Mouse (Mus musculus) limb, embryonic 12.5 days (tissue): ENCODE data around the gene Tmem240. TPM values are rescaled to one million over a fixed set of nuclear protein-coding genes. Genes with fewer than 3 reads are reported as not detected.
"Not testable (repeated sequence)": the region's sequence is repeated elsewhere in the genome, so short reads cannot be mapped to it uniquely, and the experiment has no call there.

Source experiments
- ATAC-seq: fragments of 200-750 bp; cut with Nextera tagmentation; 2 replicates; pipeline ENCODE4 v1.8.0; 2017; ENCODE audit warnings: low read depth, moderate TSS enrichment; ENCODE audit not compliant: insufficient number of reproducible peaks, insufficient read depth, low FRiP score, low TSS enrichment
- H3K27ac ChIP-seq: fragments of 300-500 bp; sonication (generic); 2 replicates; pipeline ENCODE4 v1.5.1; 2016; ENCODE audit warnings: mild to moderate bottlenecking, moderate library complexity
- H3K27me3 ChIP-seq: fragments of 300-500 bp; sonication (generic); 2 replicates; pipeline ENCODE4 v1.6.1; 2016; ENCODE audit warnings: mild to moderate bottlenecking, moderate library complexity
- H3K36me3 ChIP-seq: fragments of 300-500 bp; sonication (generic); 2 replicates; pipeline ENCODE4 v1.6.1; 2016; ENCODE audit warnings: mild to moderate bottlenecking, moderate library complexity
- H3K4me1 ChIP-seq: fragments of 300-500 bp; sonication (generic); replicated peaks from 2 replicates; pipeline ENCODE4 v1.6.1; 2016
- H3K4me2 ChIP-seq: fragments of 300-500 bp; sonication (generic); 2 replicates; pipeline ENCODE4 v1.6.1; 2016; ENCODE audit warnings: mild to moderate bottlenecking, moderate library complexity
- H3K4me3 ChIP-seq: fragments of 300-500 bp; sonication (generic); replicated peaks from 2 replicates; pipeline ENCODE4 v1.5.1; 2016; ENCODE audit warnings: mild to moderate bottlenecking
- H3K9ac ChIP-seq: fragments of 300-500 bp; sonication (generic); replicated peaks from 2 replicates; pipeline ENCODE4 v1.6.1; 2016; ENCODE audit warnings: mild to moderate bottlenecking, moderate library complexity
- H3K9me3 ChIP-seq: fragments of 300-500 bp; sonication (generic); 2 replicates; pipeline ENCODE4 v1.6.1; 2016; ENCODE audit warnings: mild to moderate bottlenecking, moderate library complexity
- WGBS: fragments of 180-500 bp; shearing (Covaris S2); methylation state at CpG from one replicate; pipeline ENCODE4 v1.1.7; 2016; 5-methylcytosine and 5-hydroxymethylcytosine counted together
- microRNA-seq: library from miRNA; unstranded; fragments of <30 nt; microRNA quantifications from one replicate; pipeline ENCODE4, GENCODE M21; 2017
- polyA plus RNA-seq: library from polyadenylated mRNA; unstranded; fragments of >200 nt; fragmentation: Nextera tagmentation; extraction: Ambion mirVana; gene quantifications from 2 replicates; pipeline ENCODE4 v1.2.1, GENCODE M21; 2016

Gene Tmem240
- polyA plus RNA-seq, 1 experiment from 2014 or later: 1.6 TPM

DNA sequence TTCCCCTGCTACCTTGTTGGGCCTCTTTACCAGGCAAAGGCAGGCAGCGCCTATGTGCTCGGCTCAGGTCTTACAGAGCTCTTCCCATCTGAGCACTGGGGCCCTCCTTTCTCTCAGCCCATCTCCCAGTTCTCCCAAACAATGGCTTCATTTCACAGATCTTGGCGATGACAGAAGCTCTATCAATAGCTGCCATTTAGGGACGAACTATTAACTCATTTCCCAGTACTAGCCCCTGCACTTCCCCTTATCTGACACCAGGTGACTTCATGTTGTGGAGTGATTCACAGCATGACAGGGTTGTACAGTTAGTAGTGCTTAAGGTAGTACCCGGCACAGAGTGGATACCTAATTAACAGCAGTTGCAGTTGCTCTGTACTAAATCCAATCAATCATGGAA lies 51.2 kb downstream of the Tmem240 start, which contains the start of gene Tmem88b:
Gene Tmem88b (minus strand): TSS at position 56 of the 400 bp plus-strand sequence.
- Histone ChIP-seq H3K27me3 (0 out of 2 replicates have a peak, but pooled peaks cover under 1% of the 10 kb centered on the region), H3K36me3 (no peaks in the 10 kb centered on the region), H3K9ac (0 out of 2 replicates have a peak within 1 kb of the TSS, but pooled peaks have one; percentile 80), H3K27ac (peak within 1 kb of the TSS; percentile 35; the same call in 1 of the 2 replicates), H3K9me3 (no peaks in the 10 kb centered on the region), H3K4me3 (peak within 1 kb of the TSS; percentile 61), H3K4me2 (peak within 1 kb of the TSS; percentile 71), H3K4me1 (peaks cover 12% of the 10 kb centered on the region)
- no peak for ATAC-seq
- 75% methylated on average over 5 of the region's 5 CpGs for WGBS

DNA sequence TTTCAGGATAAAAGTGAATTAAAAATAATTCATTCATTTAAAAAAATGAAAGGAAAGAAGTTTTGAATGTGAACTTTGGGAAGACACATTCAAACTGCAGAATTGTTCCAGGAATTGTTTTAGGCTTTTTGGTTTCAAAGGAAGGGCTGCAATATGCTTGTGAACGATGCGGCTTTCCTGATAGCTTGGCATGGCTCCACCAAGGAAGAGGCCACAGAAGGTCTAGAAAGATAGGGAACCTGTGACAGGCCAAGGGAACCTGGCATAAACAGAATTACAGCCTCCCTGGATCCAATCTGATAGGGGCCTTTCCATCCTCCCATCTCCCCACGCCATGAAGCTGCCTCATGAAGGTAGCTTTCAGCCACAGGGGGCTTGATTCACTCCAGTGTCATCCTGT lies 53.7 kb downstream of the Tmem240 start:
- Histone ChIP-seq H3K9me3 (no peaks in the 10 kb centered on the region), H3K9ac (no peak overlapping the region), H3K4me3 (no peak overlapping the region), H3K36me3 (no peaks in the 10 kb centered on the region), H3K4me2 (no peak overlapping the region), H3K27me3 (peaks cover 18% of the 10 kb centered on the region), H3K27ac (no peak overlapping the region), H3K4me1 (peaks cover 9% of the 10 kb centered on the region)
- 72% methylated on average over 3 of the region's 3 CpGs for WGBS
- no peak for ATAC-seq

DNA sequence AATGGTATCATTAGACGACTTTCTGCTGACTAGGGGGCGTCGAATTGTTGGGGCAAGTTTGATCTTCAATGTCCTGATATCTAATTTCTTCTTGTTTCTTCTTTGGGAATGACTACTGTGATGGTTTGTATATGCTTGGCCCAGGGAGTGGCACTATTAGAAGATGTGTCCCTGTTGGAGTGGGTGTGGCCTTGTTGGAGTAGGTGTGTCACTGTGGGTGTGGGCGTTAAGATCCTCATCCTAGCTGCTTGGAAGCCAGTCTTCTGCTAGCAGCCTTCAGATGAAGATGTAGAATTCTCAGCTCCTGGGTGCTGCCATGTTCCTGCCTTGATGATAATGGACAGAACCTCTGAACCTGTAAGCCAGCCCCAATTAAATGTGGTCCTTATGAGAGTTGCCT lies 54.2 kb downstream of the Tmem240 start:
- H3K4me3 ChIP-seq, H3K4me1 ChIP-seq, H3K9me3 ChIP-seq, H3K36me3 ChIP-seq, H3K9ac ChIP-seq, H3K4me2 ChIP-seq, H3K27ac ChIP-seq, ATAC-seq: not testable (repeated sequence)
- peaks cover 18% of the 10 kb centered on the region for H3K27me3 ChIP-seq
- 81% methylated on average over 4 of the region's 4 CpGs for WGBS

DNA sequence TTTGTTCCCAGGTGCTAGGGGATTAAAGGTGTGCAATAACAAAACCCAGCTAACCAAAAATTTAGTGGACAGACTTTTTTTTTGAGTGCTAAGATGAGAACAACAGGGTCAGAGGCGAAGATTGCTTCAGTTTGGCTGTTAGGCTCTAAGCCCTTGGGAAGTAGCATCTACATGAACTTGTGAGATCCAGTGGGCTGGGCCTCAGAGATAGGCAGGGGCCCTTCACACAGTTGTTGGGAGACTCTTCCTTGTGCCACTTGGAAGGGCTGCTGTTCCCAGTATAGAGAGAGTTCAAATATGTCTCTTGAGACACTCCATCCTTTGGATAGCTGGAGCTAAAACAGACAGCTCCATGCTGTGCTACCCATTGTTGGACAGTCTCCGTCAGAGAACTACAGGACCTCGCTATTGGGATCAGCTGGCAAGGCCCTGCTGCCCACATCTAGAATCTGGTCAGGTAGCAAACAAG lies 55.5 kb downstream of the Tmem240 start, which contains the start of gene Ankrd65:
Gene Ankrd65 (plus strand): TSS at position 419 of the 469 bp plus-strand sequence.
- WGBS: 83% methylated on average over 3 of the region's 3 CpGs
- H3K9me3 ChIP-seq: no peaks in the 10 kb centered on the region
- no peak within 1 kb of the TSS for H3K4me2 ChIP-seq
- no peaks in the 10 kb centered on the region for H3K4me1 ChIP-seq
- no peak within 1 kb of the TSS for H3K4me3 ChIP-seq
- no peak within 1 kb of the TSS; the same call in 1 of the 2 replicates for H3K9ac ChIP-seq
- no peak within 1 kb of the TSS for H3K27ac ChIP-seq
- H3K36me3 ChIP-seq: no peaks in the 10 kb centered on the region
- no peak for ATAC-seq
- H3K27me3 ChIP-seq: peaks cover 18% of the 10 kb centered on the region

Small RNAs within 50 kb of the gene (microRNA-seq; reads per million reads assigned to microRNA genes)
- not detected for gene Gm27743

Other genes with a start within 250 kb of the Tmem240 start
- gene Gnb1, start 243.4 kb upstream of the Tmem240 start, polyA plus RNA-seq: 538 and 556 TPM in 2 replicates
- 95.3 and 95.4 TPM in 2 replicates for gene Nadk, start 172.4 kb upstream of the Tmem240 start, polyA plus RNA-seq
- 10.9 and 11.6 TPM in 2 replicates for gene Slc35e2, start 133.4 kb upstream of the Tmem240 start, polyA plus RNA-seq
- 78.4 and 82.4 TPM in 2 replicates for gene Cdk11b, start 109.9 kb upstream of the Tmem240 start, polyA plus RNA-seq
- gene Gm10563, start 89.4 kb upstream of the Tmem240 start, polyA plus RNA-seq: not detected in 2 replicates
- gene Mmp23, start 81.4 kb upstream of the Tmem240 start, polyA plus RNA-seq: 16.0 and 16.3 TPM in 2 replicates
- gene Mib2, start 65.6 kb upstream of the Tmem240 start, polyA plus RNA-seq: 36.5 and 37.2 TPM in 2 replicates
- 9.3 and 11.2 TPM in 2 replicates for gene Fndc10, start 40.5 kb upstream of the Tmem240 start, polyA plus RNA-seq
- 143 and 145 TPM in 2 replicates for gene Ssu72, start 30.0 kb upstream of the Tmem240 start, polyA plus RNA-seq
- 104 and 108 TPM in 2 replicates for gene Atad3a, start 26.3 kb downstream of the Tmem240 start, polyA plus RNA-seq
- 8.3 and 8.8 TPM in 2 replicates for gene Vwa1, start 39.9 kb downstream of the Tmem240 start, polyA plus RNA-seq
- 0.50 and 0.91 TPM in 2 replicates for gene Tmem88b, start 51.1 kb downstream of the Tmem240 start, polyA plus RNA-seq
- 0.18 TPM in 1 of 2 replicates, not detected in the other for gene Ankrd65, start 55.6 kb downstream of the Tmem240 start, polyA plus RNA-seq
- gene Mrpl20, start 68.1 kb downstream of the Tmem240 start, polyA plus RNA-seq: 217 and 228 TPM in 2 replicates
- 241 and 256 TPM in 2 replicates for gene Ccnl2, start 77.7 kb downstream of the Tmem240 start, polyA plus RNA-seq
- gene Aurkaip1, start 96.5 kb downstream of the Tmem240 start, polyA plus RNA-seq: 146 and 151 TPM in 2 replicates
- 44.9 and 62.1 TPM in 2 replicates for gene Mxra8, start 104.9 kb downstream of the Tmem240 start, polyA plus RNA-seq
- gene Dvl1, start 112.6 kb downstream of the Tmem240 start, polyA plus RNA-seq: 5.5 and 14.7 TPM in 2 replicates
- gene Tas1r3, start 128.6 kb downstream of the Tmem240 start, polyA plus RNA-seq: 0.39 and 0.74 TPM in 2 replicates
- 13.6 and 14.2 TPM in 2 replicates for gene Cptp, start 134.6 kb downstream of the Tmem240 start, polyA plus RNA-seq
- 82.0 and 82.9 TPM in 2 replicates for gene Ints11, start 134.7 kb downstream of the Tmem240 start, polyA plus RNA-seq
- gene Pusl1, start 157.0 kb downstream of the Tmem240 start, polyA plus RNA-seq: 45.4 and 48.5 TPM in 2 replicates
- gene Acap3, start 157.0 kb downstream of the Tmem240 start, polyA plus RNA-seq: 18.4 and 25.5 TPM in 2 replicates
- 165 and 169 TPM in 2 replicates for gene Ube2j2, start 209.0 kb downstream of the Tmem240 start, polyA plus RNA-seq
- gene C1qtnf12, start 227.5 kb downstream of the Tmem240 start, polyA plus RNA-seq: 27.1 and 31.6 TPM in 2 replicates